Mouse (Mus musculus): ENCODE data around the gene Arhgap22.
A peak's percentile ranks its signal among the peaks of the same experiment; 100 is the strongest.

The Arhgap22 gene

GRCm38 (mm10) chr14:33278374-33278773 is 64.5 kb downstream of the Arhgap22 start:
- DNase-seq (ENCODE audit: low spot score in 2 of 2): no peak

GRCm38 (mm10) chr14:33280921-33281320 is 67.1 kb downstream of the Arhgap22 start:
- DNase-seq (ENCODE audit: low spot score in 2 of 2): no peak

- DNase-seq (ENCODE audit: low spot score in 2 of 2): no peak
Measured at GRCm38 (mm10) chr14:33282447-33282846, 68.6 kb downstream of the Arhgap22 start.

GRCm38 (mm10) chr14:33287920-33288319 is 74.1 kb downstream of the Arhgap22 start:
- DNase-seq (ENCODE audit: low spot score in 2 of 2): no peak

- DNase-seq (ENCODE audit: low spot score in 2 of 2): no peak
Measured at GRCm38 (mm10) chr14:33290038-33290437, 76.2 kb downstream of the Arhgap22 start.

GRCm38 (mm10) chr14:33294488-33294887 is 80.7 kb downstream of the Arhgap22 start:
- no peak for DNase-seq (ENCODE audit: low spot score in 2 of 2)

- DNase-seq (ENCODE audit: low spot score in 2 of 2): no peak
Measured at GRCm38 (mm10) chr14:33296698-33297341, 83.0 kb downstream of the Arhgap22 start.

- DNase-seq (ENCODE audit: low spot score in 2 of 2): no peak
Measured at GRCm38 (mm10) chr14:33300591-33300990, 86.8 kb downstream of the Arhgap22 start.

GRCm38 (mm10) chr14:33303348-33303819 is 89.6 kb downstream of the Arhgap22 start:
- DNase-seq (ENCODE audit: low spot score in 2 of 2): peak in 1 of 2 experiments; percentile 49

GRCm38 (mm10) chr14:33305645-33306281 is 91.9 kb downstream of the Arhgap22 start:
- no peak for DNase-seq (ENCODE audit: low spot score in 2 of 2)

GRCm38 (mm10) chr14:33310719-33311118 is 96.9 kb downstream of the Arhgap22 start:
- DNase-seq (ENCODE audit: low spot score in 2 of 2): no peak

- no peak for DNase-seq (ENCODE audit: low spot score in 2 of 2)
Measured at GRCm38 (mm10) chr14:33312309-33312708, 98.5 kb downstream of the Arhgap22 start.

GRCm38 (mm10) chr14:33313624-33314023 is 99.8 kb downstream of the Arhgap22 start:
- peak in 1 of 2 experiments; percentile 24 for DNase-seq (ENCODE audit: low spot score in 2 of 2)

GRCm38 (mm10) chr14:33314160-33314559 is 100.3 kb downstream of the Arhgap22 start:
- DNase-seq (ENCODE audit: low spot score in 2 of 2): no peak

- DNase-seq (ENCODE audit: low spot score in 2 of 2): no peak
Measured at GRCm38 (mm10) chr14:33315111-33315510, 101.3 kb downstream of the Arhgap22 start.

- no peak for DNase-seq (ENCODE audit: low spot score in 2 of 2)
Measured at GRCm38 (mm10) chr14:33315771-33316170, 101.9 kb downstream of the Arhgap22 start.

- DNase-seq (ENCODE audit: low spot score in 2 of 2): no peak
Measured at GRCm38 (mm10) chr14:33317946-33318345, 104.1 kb downstream of the Arhgap22 start.

- peak; percentile 25 to 56 for DNase-seq (ENCODE audit: low spot score in 2 of 2)
Measured at GRCm38 (mm10) chr14:33319541-33320521, 106.0 kb downstream of the Arhgap22 start.

GRCm38 (mm10) chr14:33320856-33321255 is 107.0 kb downstream of the Arhgap22 start:
- DNase-seq (ENCODE audit: low spot score in 2 of 2): no peak

- peak in 1 of 2 experiments; percentile 37 for DNase-seq (ENCODE audit: low spot score in 2 of 2)
Measured at GRCm38 (mm10) chr14:33322661-33323088, 108.8 kb downstream of the Arhgap22 start.

GRCm38 (mm10) chr14:33324556-33324955 is 110.7 kb downstream of the Arhgap22 start:
- DNase-seq (ENCODE audit: low spot score in 2 of 2): no peak

- no peak for DNase-seq (ENCODE audit: low spot score in 2 of 2)
Measured at GRCm38 (mm10) chr14:33328369-33328768, 114.5 kb downstream of the Arhgap22 start.

Measured in spleen, postnatal 14 days (tissue).